Mouse (Mus musculus) neural tube, embryonic 14.5 days (tissue): ENCODE measurements at regions not wholly inside any gene's neighbourhood (a gene's known extent, or its start where the extent isn't known, plus 50 kb on each side); places are given as distances from the start of the nearest gene placed in this dataset.

Source experiments
- ATAC-seq: fragments of 200-750 bp; cut with Nextera tagmentation; 2 replicates; pipeline ENCODE4 v1.8.0; 2017; ENCODE audit warnings: low read depth, mild to moderate bottlenecking, moderate TSS enrichment, moderate library complexity
- H3K27ac ChIP-seq: fragments of 300-500 bp; sonication (generic); 2 replicates; pipeline ENCODE4 v1.5.1; 2014; ENCODE audit warnings: low read depth, mild to moderate bottlenecking, control low read depth, low read length, moderate library complexity, mixed read lengths
- H3K27me3 ChIP-seq: fragments of 300-500 bp; sonication (generic); 2 replicates; pipeline ENCODE4 v1.6.1; 2014; ENCODE audit warnings: low read length; ENCODE audit not compliant: control insufficient read depth, insufficient read depth
- H3K36me3 ChIP-seq: fragments of 300-500 bp; sonication (generic); 2 replicates; pipeline ENCODE4 v1.6.1; 2014; ENCODE audit warnings: low read length, mixed read lengths; ENCODE audit not compliant: control insufficient read depth, insufficient read depth
- H3K4me1 ChIP-seq: fragments of 300-500 bp; sonication (generic); 2 replicates; pipeline ENCODE4 v1.6.1; 2014; ENCODE audit warnings: low read length; ENCODE audit not compliant: control insufficient read depth, insufficient read depth
- H3K4me2 ChIP-seq: fragments of 300-500 bp; sonication (generic); 2 replicates; pipeline ENCODE4 v1.6.1; 2014; ENCODE audit warnings: mild to moderate bottlenecking, low read depth, low read length, control low read depth
- H3K4me3 ChIP-seq: fragments of 300-500 bp; sonication (generic); 2 replicates; pipeline ENCODE4 v1.5.1; 2014; ENCODE audit warnings: low read depth, low read length, control low read depth, mixed read lengths
- H3K9ac ChIP-seq: fragments of 300-500 bp; sonication (generic); replicated peaks from 2 replicates; pipeline ENCODE4 v1.6.1; 2014; ENCODE audit warnings: low read depth, mild to moderate bottlenecking, control low read depth, low read length, mixed read lengths
- H3K9me3 ChIP-seq: fragments of 300-500 bp; sonication (generic); 2 replicates; pipeline ENCODE4 v1.6.1; 2016; ENCODE audit warnings: low read length; ENCODE audit not compliant: control insufficient read depth
- WGBS: fragments of 180-500 bp; shearing (Covaris S2); extraction: QIAGEN DNeasy Blood & Tissue Kit; methylation state at CpG from one replicate; pipeline ENCODE4 v1.1.7; 2014; 5-methylcytosine and 5-hydroxymethylcytosine counted together

- H3K27ac ChIP-seq, result no peak overlapping the region
- H3K4me1 ChIP-seq, result no peaks in the 10 kb centered on the region
- no peaks in the 10 kb centered on the region for H3K9me3 ChIP-seq
- H3K27me3 ChIP-seq, result no peaks in the 10 kb centered on the region
- no peak overlapping the region for H3K4me3 ChIP-seq
- no peak overlapping the region for H3K9ac ChIP-seq
- no peak overlapping the region for H3K4me2 ChIP-seq
- no peaks in the 10 kb centered on the region for H3K36me3 ChIP-seq
- 28% methylated on average over 9 of the region's 9 CpGs for WGBS
- peak; percentile 88 for ATAC-seq
Measured at GRCm38 (mm10) chr3:67806847-67807601, 85.0 kb upstream of the Iqcj start.

GRCm38 (mm10) chr3:67828156-67828555, 63.9 kb upstream of the Iqcj start:
- Histone ChIP-seq H3K4me1 (no peaks in the 10 kb centered on the region), H3K36me3 (no peaks in the 10 kb centered on the region), H3K9ac (no peak overlapping the region), H3K9me3 (no peaks in the 10 kb centered on the region; the same call in 1 of the 2 replicates), H3K4me2 (no peak overlapping the region), H3K27me3 (no peaks in the 10 kb centered on the region), H3K27ac (no peak overlapping the region), H3K4me3 (no peak overlapping the region)
- ATAC-seq, result no peak
- WGBS, result 72% methylated on average over 2 of the region's 2 CpGs

DNA sequence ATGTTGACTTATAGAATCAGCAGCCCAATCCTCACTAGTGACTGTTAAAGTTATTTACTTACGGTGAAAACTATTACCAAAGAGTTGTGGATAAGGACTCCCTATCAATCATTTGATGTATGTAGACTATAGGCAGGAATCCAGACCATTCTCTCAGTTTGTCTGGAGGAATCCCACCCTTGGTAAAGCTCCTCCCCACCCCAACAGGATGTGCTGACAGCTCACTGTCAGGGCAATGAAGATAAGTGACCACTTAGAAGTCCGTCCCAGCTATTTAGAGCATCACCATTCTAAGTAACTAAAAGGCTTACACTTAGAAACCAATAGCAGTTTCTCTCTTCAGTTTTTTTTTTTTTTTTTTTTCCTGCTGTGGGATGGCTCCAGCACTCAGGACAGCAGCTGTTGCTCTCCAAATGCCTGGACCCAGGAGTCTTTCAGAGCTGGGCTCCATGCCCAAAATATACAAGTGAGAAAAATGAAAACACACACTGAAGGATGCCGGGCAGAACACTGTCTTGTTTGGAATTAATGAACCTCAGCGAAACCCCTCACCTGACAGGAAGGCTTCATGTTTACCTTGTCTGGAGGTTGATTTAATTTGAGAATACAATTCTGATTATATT, 58.9 kb upstream of the Iqcj start:
- 64% methylated on average over 4 of the region's 4 CpGs for WGBS
- Histone ChIP-seq H3K4me2 (no peak overlapping the region), H3K4me3 (no peak overlapping the region), H3K4me1 (no peaks in the 10 kb centered on the region), H3K36me3 (no peaks in the 10 kb centered on the region), H3K27me3 (no peaks in the 10 kb centered on the region), H3K27ac (no peak overlapping the region), H3K9ac (no peak overlapping the region), H3K9me3 (no peaks in the 10 kb centered on the region)
- peak; percentile 44; the same call in 1 of the 2 replicates for ATAC-seq
